Mouse (Mus musculus) forebrain, embryonic 13.5 days (tissue): ENCODE results near the gene Spire2. TPM values are rescaled to one million over a fixed set of nuclear protein-coding genes. Genes with fewer than 3 reads are reported as not detected.
A peak's percentile ranks its signal among the peaks of the same experiment; 100 is the strongest.

ENCODE experiments used
- ATAC-seq: fragments of 200-750 bp; cut with Nextera tagmentation; 2 replicates; pipeline ENCODE4 v1.8.0; 2017
- H3K27ac ChIP-seq: fragments of 300-500 bp; sonication (generic); 2 replicates; pipeline ENCODE4 v1.5.1; 2015; ENCODE audit warnings: inconsistent platforms, mild to moderate bottlenecking, moderate library complexity
- H3K27me3 ChIP-seq: fragments of 300-500 bp; sonication (generic); 2 replicates; pipeline ENCODE4 v1.6.1; 2015; ENCODE audit warnings: mild to moderate bottlenecking, inconsistent platforms
- H3K36me3 ChIP-seq: fragments of 300-500 bp; sonication (generic); 2 replicates; pipeline ENCODE4 v1.6.1; 2015; ENCODE audit warnings: mild to moderate bottlenecking, inconsistent platforms; ENCODE audit not compliant: poor library complexity, severe bottlenecking
- H3K4me1 ChIP-seq: fragments of 300-500 bp; sonication (generic); 2 replicates; pipeline ENCODE4 v1.6.1; 2015; ENCODE audit warnings: inconsistent platforms
- H3K4me2 ChIP-seq: fragments of 300-500 bp; sonication (generic); 2 replicates; pipeline ENCODE4 v1.6.1; 2015; ENCODE audit warnings: inconsistent platforms, mild to moderate bottlenecking, moderate library complexity
- H3K4me3 ChIP-seq: fragments of 300-500 bp; sonication (generic); 2 replicates; pipeline ENCODE4 v1.5.1; 2015; ENCODE audit warnings: mild to moderate bottlenecking, inconsistent platforms
- H3K9ac ChIP-seq: fragments of 300-500 bp; sonication (generic); 2 replicates; pipeline ENCODE4 v1.6.1; 2015; ENCODE audit warnings: mild to moderate bottlenecking, inconsistent platforms
- H3K9me3 ChIP-seq: fragments of 300-500 bp; sonication (generic); replicated peaks from 2 replicates; pipeline ENCODE4 v1.6.1; 2016; ENCODE audit warnings: inconsistent platforms
- WGBS: fragments of 180-500 bp; shearing (Covaris S2); methylation state at CpG from one replicate; pipeline ENCODE4 v1.1.7; 2015; 5-methylcytosine and 5-hydroxymethylcytosine counted together
- polyA plus RNA-seq: library from polyadenylated mRNA; unstranded; fragments of >200 nt; fragmentation: Nextera tagmentation; extraction: Ambion mirVana; gene quantifications from 2 replicates; pipeline ENCODE4 v1.2.1, GENCODE M21; 2015

The Spire2 gene
- polyA plus RNA-seq, 1 experiment from 2014 or later = 21.3 TPM

DNA sequence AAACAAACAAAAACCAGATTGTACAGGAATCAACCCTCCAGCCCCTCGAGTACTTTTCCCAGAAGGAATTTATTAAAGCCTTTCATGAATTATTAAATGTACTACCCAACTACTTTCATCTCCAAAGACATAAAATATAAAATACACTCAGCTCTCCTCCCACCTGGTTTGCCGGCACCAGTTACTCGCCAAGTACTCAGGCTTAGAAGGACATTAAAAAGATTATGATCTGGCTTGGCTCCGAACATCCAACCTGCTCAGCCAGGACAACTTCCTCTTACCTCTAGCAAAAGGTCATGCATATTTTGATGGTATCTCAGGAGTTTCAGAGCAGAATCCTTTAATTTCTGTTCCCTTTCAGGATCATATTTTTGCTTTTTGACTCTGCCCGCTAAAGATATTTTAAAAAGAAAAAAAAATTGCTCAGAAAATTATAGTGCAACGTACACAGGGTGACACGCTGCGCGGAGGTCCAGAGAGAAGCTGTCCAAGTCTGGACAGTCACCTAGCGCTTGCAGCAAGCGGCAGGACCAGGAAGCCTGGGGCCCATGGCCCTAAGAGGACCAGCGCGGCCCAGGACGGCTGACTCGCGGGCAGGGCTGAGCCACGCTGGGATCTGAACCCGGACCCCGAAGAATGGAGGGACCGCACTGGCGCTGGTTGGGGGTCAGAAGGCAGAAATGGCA is 14.6 kb upstream of the Spire2 start:
- Histone ChIP-seq H3K9me3 (no peaks in the 10 kb centered on the region), H3K27me3 (no peaks in the 10 kb centered on the region), H3K4me1 (peaks cover 16% of the 10 kb centered on the region), H3K4me3 (peak overlapping the region; percentile 60), H3K4me2 (peak overlapping the region; percentile 83), H3K27ac (no peak overlapping the region), H3K36me3 (no peaks in the 10 kb centered on the region), H3K9ac (peak overlapping the region; percentile 75)
- ATAC-seq = no peak
- 7% methylated on average over 18 of the region's 21 CpGs for WGBS

DNA sequence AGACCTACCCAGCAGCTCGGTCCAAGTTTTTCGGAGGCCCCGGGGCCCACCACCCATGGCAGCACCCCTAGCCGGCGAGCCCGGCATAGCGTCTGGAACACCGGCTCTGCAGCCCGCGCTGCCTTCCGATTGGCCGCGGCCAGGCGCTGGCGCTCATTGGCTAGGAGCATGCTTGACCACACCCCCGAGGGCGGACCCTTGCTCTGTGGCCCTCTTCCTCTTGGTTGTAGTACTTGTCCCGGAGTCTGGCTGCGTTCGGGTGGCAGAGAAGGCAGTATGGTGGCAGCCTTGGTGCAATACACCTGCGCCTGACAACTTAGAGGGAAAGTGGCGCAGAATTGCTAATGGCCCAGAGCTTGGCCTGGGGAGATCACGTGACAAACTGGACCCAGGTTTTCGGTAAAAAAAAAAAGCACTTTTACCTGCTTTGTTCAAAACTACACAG is 14.0 kb upstream of the Spire2 start, which contains the start of gene Fanca:
Gene Fanca (minus strand): TSS at position 110 of the 445 bp plus-strand sequence.
- H3K9me3 ChIP-seq = no peaks in the 10 kb centered on the region
- peak within 1 kb of the TSS; percentile 60 for H3K4me3 ChIP-seq
- WGBS = under 1% methylated on average over 23 of the region's 24 CpGs
- H3K4me2 ChIP-seq = peak within 1 kb of the TSS; percentile 83
- no peak within 1 kb of the TSS for H3K27ac ChIP-seq
- peaks cover 16% of the 10 kb centered on the region for H3K4me1 ChIP-seq
- H3K27me3 ChIP-seq = no peaks in the 10 kb centered on the region
- no peaks in the 10 kb centered on the region for H3K36me3 ChIP-seq
- peak within 1 kb of the TSS; percentile 75 for H3K9ac ChIP-seq
- ATAC-seq = peak; percentile 99

GRCm38 (mm10) chr8:123319522-123320164 is 12.9 kb upstream of the Spire2 start:
- WGBS = 41% methylated on average over 7 of the region's 7 CpGs
- Histone ChIP-seq H3K9ac (no peak overlapping the region), H3K4me2 (no peak overlapping the region)

GRCm38 (mm10) chr8:123328552-123328951 is 4.0 kb upstream of the Spire2 start:
- no peak overlapping the region for H3K4me3 ChIP-seq
- no peak overlapping the region for H3K4me2 ChIP-seq
- no peaks in the 10 kb centered on the region for H3K9me3 ChIP-seq
- H3K27ac ChIP-seq = no peak overlapping the region
- H3K4me1 ChIP-seq = peaks cover 10% of the 10 kb centered on the region
- H3K9ac ChIP-seq = no peak overlapping the region
- no peaks in the 10 kb centered on the region for H3K36me3 ChIP-seq
- no peak for ATAC-seq
- WGBS = 94% methylated on average over 2 of the region's 2 CpGs
- no peaks in the 10 kb centered on the region for H3K27me3 ChIP-seq

More at GRCm38 (mm10) chr8:123319522-123320164, 12.9 kb upstream of the Spire2 start:
- 0 out of 2 replicates have a peak, but pooled peaks have one; percentile 4 for ATAC-seq
- no peaks in the 10 kb centered on the region for H3K36me3 ChIP-seq
- H3K9me3 ChIP-seq = no peaks in the 10 kb centered on the region
- peaks cover 16% of the 10 kb centered on the region for H3K4me1 ChIP-seq
- no peak overlapping the region for H3K27ac ChIP-seq
- H3K27me3 ChIP-seq = no peaks in the 10 kb centered on the region
- H3K4me3 ChIP-seq = no peak overlapping the region

GRCm38 (mm10) chr8:123329350-123329749 is 3.2 kb upstream of the Spire2 start:
- Histone ChIP-seq H3K36me3 (no peaks in the 10 kb centered on the region), H3K27me3 (no peaks in the 10 kb centered on the region), H3K9me3 (no peaks in the 10 kb centered on the region), H3K9ac (no peak overlapping the region), H3K4me1 (peaks cover 18% of the 10 kb centered on the region), H3K4me2 (no peak overlapping the region), H3K27ac (no peak overlapping the region), H3K4me3 (no peak overlapping the region)
- no peak for ATAC-seq
- 94% methylated on average over 4 of the region's 4 CpGs for WGBS

DNA sequence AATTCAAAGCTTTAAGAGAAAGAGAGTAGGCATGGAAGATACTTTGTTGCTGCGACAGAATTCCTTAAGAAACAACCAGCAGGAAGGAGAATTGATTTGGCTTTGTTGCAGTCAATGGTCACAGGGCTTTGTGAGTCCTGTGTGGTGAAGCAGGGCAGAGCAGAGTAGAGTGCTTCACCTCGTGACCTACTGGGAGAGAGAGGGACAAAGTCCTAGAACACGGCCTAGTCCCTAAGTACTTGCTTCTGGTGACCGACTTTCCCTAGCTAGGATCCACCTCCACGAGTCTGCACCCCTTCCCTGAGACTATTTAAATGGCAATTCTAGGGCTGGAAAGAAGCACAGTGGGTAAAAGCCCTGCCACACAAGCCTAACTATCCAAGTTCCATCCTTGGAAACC is 2.6 kb upstream of the Spire2 start:
- Histone ChIP-seq H3K9ac (no peak overlapping the region), H3K36me3 (no peaks in the 10 kb centered on the region), H3K4me3 (no peak overlapping the region), H3K9me3 (no peaks in the 10 kb centered on the region), H3K4me1 (peaks cover 24% of the 10 kb centered on the region), H3K27ac (no peak overlapping the region), H3K27me3 (no peaks in the 10 kb centered on the region), H3K4me2 (no peak overlapping the region)
- ATAC-seq = no peak
- WGBS = 72% methylated on average over 5 of the region's 5 CpGs

- no peak overlapping the region for H3K27ac ChIP-seq
- H3K9ac ChIP-seq = no peak overlapping the region
- 85% methylated on average over 6 of the region's 6 CpGs for WGBS
- peaks cover 24% of the 10 kb centered on the region for H3K4me1 ChIP-seq
- no peaks in the 10 kb centered on the region for H3K36me3 ChIP-seq
- no peak for ATAC-seq
- no peaks in the 10 kb centered on the region for H3K27me3 ChIP-seq
- no peaks in the 10 kb centered on the region for H3K9me3 ChIP-seq
- H3K4me2 ChIP-seq = no peak overlapping the region
- H3K4me3 ChIP-seq = no peak overlapping the region
Observed at GRCm38 (mm10) chr8:123330701-123331100, 1.8 kb upstream of the Spire2 start.

DNA sequence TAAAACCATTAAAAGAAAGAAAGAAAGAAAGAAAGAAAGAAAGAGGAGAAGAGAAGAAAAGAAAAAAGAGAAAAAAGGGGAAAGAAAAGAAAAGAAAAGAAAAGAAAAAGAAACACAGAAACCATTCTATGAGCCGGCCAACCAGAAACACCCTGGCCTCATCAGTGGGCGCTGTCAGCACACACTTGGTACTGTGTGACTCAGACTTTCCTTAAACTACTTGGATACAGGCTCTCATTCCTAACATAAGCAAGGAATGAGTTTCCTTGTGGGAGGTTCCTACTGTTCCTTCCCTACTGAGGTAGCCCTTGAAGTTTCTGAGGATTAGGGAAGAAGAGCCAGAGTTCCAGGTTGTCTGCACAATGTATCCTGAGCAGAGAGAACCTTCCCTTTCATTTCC is 1.2 kb upstream of the Spire2 start:
- peak overlapping the region; percentile 85 for H3K4me2 ChIP-seq
- H3K4me3 ChIP-seq = no peak overlapping the region
- no peak overlapping the region for H3K9ac ChIP-seq
- no peaks in the 10 kb centered on the region for H3K36me3 ChIP-seq
- no peak for ATAC-seq
- peaks cover 24% of the 10 kb centered on the region for H3K4me1 ChIP-seq
- 0 out of 2 replicates have a peak overlapping the region, but pooled peaks have one; percentile 17 for H3K27ac ChIP-seq
- H3K27me3 ChIP-seq = no peaks in the 10 kb centered on the region
- WGBS = 85% methylated on average over 2 of the region's 2 CpGs
- no peaks in the 10 kb centered on the region for H3K9me3 ChIP-seq

DNA sequence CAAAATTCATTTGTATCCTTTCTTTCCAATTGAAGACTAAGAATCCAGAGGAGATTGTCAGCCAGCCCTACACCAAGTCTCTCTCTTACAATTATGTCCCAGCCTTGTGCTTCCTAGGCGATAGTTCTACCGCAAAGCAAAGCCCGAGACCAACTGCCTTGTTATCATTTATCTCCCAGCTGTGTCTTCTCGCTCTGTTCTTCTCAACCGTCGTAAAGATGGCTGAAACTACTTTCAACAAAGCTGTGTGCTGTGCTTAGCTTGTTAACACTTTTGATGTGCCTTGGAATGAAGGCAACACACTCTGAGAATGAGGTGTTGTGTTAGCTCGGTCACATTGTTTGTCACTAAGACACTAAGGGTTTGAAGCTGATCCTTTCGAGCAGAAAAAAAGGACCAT is 703 bp upstream of the Spire2 start:
- no peak; the same call in 1 of the 2 replicates for ATAC-seq
- H3K9ac ChIP-seq = peak overlapping the region; percentile 93
- peak overlapping the region; percentile 85 for H3K4me2 ChIP-seq
- 38% methylated on average over 8 of the region's 8 CpGs for WGBS
- H3K36me3 ChIP-seq = no peaks in the 10 kb centered on the region
- no peaks in the 10 kb centered on the region for H3K27me3 ChIP-seq
- no peaks in the 10 kb centered on the region for H3K9me3 ChIP-seq
- peaks cover 24% of the 10 kb centered on the region for H3K4me1 ChIP-seq
- H3K4me3 ChIP-seq = peak overlapping the region; percentile 84
- peak overlapping the region; percentile 89 for H3K27ac ChIP-seq

DNA sequence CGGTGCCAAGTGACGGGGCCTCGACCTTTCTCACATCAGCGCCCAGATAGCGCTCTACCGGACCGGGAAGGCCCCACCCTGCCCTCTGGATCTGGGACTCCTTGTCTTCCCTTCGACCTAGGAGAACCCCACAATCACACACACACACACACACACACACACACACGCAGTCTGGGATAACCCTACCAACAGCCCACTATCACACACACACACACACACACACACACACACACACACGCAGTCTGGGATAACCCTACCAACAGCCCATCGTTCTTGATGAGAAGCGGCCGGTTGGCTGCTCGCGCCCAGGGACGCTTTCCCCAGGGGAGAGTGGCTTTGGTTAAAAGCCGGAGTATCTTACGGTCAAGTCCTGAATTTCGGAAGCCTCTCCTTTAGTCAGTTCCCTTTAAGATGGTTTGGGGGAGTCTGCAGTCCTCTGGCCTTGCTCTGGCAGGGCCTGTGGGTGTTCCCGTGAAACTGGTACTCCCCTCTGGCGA is 626 bp downstream of the Spire2 start:
- peak; percentile 43 for ATAC-seq
- peak overlapping the region; percentile 85 for H3K4me2 ChIP-seq
- peak overlapping the region; percentile 93 for H3K9ac ChIP-seq
- no peaks in the 10 kb centered on the region for H3K9me3 ChIP-seq
- H3K27me3 ChIP-seq = no peaks in the 10 kb centered on the region
- peaks cover 24% of the 10 kb centered on the region for H3K4me1 ChIP-seq
- H3K4me3 ChIP-seq = peak overlapping the region; percentile 84
- peak overlapping the region; percentile 89 for H3K27ac ChIP-seq
- WGBS = 1% methylated on average over 20 of the region's 21 CpGs
- no peaks in the 10 kb centered on the region for H3K36me3 ChIP-seq

- peaks cover 24% of the 10 kb centered on the region for H3K4me1 ChIP-seq
- ATAC-seq = no peak
- no peaks in the 10 kb centered on the region for H3K36me3 ChIP-seq
- H3K4me2 ChIP-seq = peak overlapping the region; percentile 85
- peak overlapping the region; percentile 93 for H3K9ac ChIP-seq
- no peaks in the 10 kb centered on the region for H3K9me3 ChIP-seq
- peak overlapping the region; percentile 63 for H3K27ac ChIP-seq
- no peaks in the 10 kb centered on the region for H3K27me3 ChIP-seq
- peak overlapping the region; percentile 84 for H3K4me3 ChIP-seq
- WGBS = 1% methylated on average over 7 of the region's 7 CpGs
Observed at GRCm38 (mm10) chr8:123333864-123334263, 1.4 kb downstream of the Spire2 start.

- H3K4me2 ChIP-seq = peak overlapping the region; percentile 85
- H3K27me3 ChIP-seq = no peaks in the 10 kb centered on the region
- peak overlapping the region; percentile 84 for H3K4me3 ChIP-seq
- H3K36me3 ChIP-seq = no peaks in the 10 kb centered on the region
- 0% methylated on average over 1 of the region's 1 CpGs for WGBS
- H3K9me3 ChIP-seq = no peaks in the 10 kb centered on the region
- peak overlapping the region; percentile 63 for H3K27ac ChIP-seq
- ATAC-seq = no peak
- H3K4me1 ChIP-seq = peaks cover 24% of the 10 kb centered on the region
- peak overlapping the region; percentile 93 for H3K9ac ChIP-seq
Observed at GRCm38 (mm10) chr8:123334467-123334866, 2.0 kb downstream of the Spire2 start.
